Mouse (Mus musculus) small intestine, adult 2 months (tissue): ENCODE data around the gene Btbd6.

ENCODE experiments used
- CTCF ChIP-seq: fragments of 200-500 bp; IDR thresholded peaks from 2 replicates; pipeline ENCODE4 v1.5.1; 2012; ENCODE audit warnings: low read depth, mild to moderate bottlenecking, control low read depth, inconsistent platforms, low read length, moderate library complexity, mixed read lengths; ENCODE audit not compliant: insufficient replicate concordance, insufficient read length; ENCODE audit errors: extremely low read depth
- POLR2A ChIP-seq: fragments of 200-500 bp; IDR thresholded peaks from 2 replicates; pipeline ENCODE4 v1.6.1; 2012; ENCODE audit warnings: low read depth, mild to moderate bottlenecking, control low read depth, inconsistent platforms, low read length, moderate library complexity

GRCm38 (mm10) chr12:112927265-112927664 is 49.0 kb upstream of the Btbd6 start:
- TF ChIP-seq CTCF (no peak), POLR2A (no peak)
